16 mouse cellular contexts compared by ENCODE assay signal in genomic region chr10:56879744-56880143, GRCm38 (mm10).
DNase-seq lines count a peak whose midpoint lies in the region; ATAC-seq and TF ChIP-seq lines count a peak whose summit lies in the region.
"Had no signal": no experiment of that assay in that cellular context is flagged by ENCODE, and none has a peak within 500 bp of the region (broad histone marks: within the 10 kb centered on the region; RNA-seq: fewer than 3 reads in every experiment).

No protein-coding gene starts in this region.

- TF ChIP-seq CTCF in bone marrow macrophage, adult 2 months (IDR thresholded peaks at IDR 0.05; ENCODE audit: low read depth, low read length): no peak
- no peak for TF ChIP-seq CTCF in cerebellum, adult 2 months (IDR thresholded peaks at IDR 0.05; ENCODE audit: borderline replicate concordance, insufficient read depth, low read depth, low read length)

- TF ChIP-seq POLR2A in bone marrow macrophage, adult 2 months (IDR thresholded peaks at IDR 0.05; ENCODE audit: borderline replicate concordance, low read depth, low read length): no peak
- TF ChIP-seq POLR2A in cerebellum, adult 2 months (IDR thresholded peaks at IDR 0.05; ENCODE audit: borderline replicate concordance, insufficient read depth, low read length): no peak

- no peaks in the 10 kb centered on the region for H3K27me3 ChIP-seq in cerebellum, adult 2 months (ENCODE audit: control insufficient read depth, insufficient read depth, low read length)
- H3K27me3 ChIP-seq: CH12.LX; hindbrain, embryonic 12.5 days had no signal

- ATAC-seq in hematopoietic stem cell, adult 5-6 weeks (replicated peaks in 1 of 2; ENCODE audit: insufficient read depth in 1 of 2, low FRiP score in 2 of 2, low TSS enrichment in 1 of 2, low read depth in 1 of 2, poor library complexity in 2 of 2, severe bottlenecking in 2 of 2): peak; percentile 92 to 95
- peak; percentile 84 for ATAC-seq in megakaryocyte, adult 5-6 weeks (ENCODE audit: poor library complexity, severe bottlenecking)
- ATAC-seq: forebrain, postnatal 0 days; intestine, postnatal 0 days; lung, postnatal 0 days; Patski had no signal

- H3K27ac ChIP-seq in bone marrow macrophage, adult 2 months (ENCODE audit: insufficient read depth, low read depth, low read length): peak overlapping the region; percentile 71
- H3K27ac ChIP-seq in cerebellum, adult 2 months (ENCODE audit: insufficient read depth, low read length): no peak overlapping the region
- H3K27ac ChIP-seq: hindbrain, embryonic 12.5 days had no signal

- no peak overlapping the region for H3K4me3 ChIP-seq in bone marrow macrophage, adult 2 months (ENCODE audit: insufficient read depth, low read length)
- H3K4me3 ChIP-seq in cerebellum, adult 2 months (replicated peaks; ENCODE audit: insufficient read depth, low read depth, low read length): no peak overlapping the region
- H3K4me3 ChIP-seq: hindbrain, embryonic 12.5 days had no signal

- DNase-seq in gastrocnemius, adult 18-20 months (ENCODE audit: low spot score): peak; percentile 4
- no peak for DNase-seq in gastrocnemius, postnatal 10 days
- DNase-seq in urinary bladder, postnatal 36 days (ENCODE audit: low spot score in 2 of 2): no peak
- DNase-seq in cerebellum, adult 2 months: no peak
- no peak for DNase-seq in kidney, postnatal 10 days
- DNase-seq: forebrain, postnatal 0 days; midbrain, embryonic 14.5 days; thymus, postnatal 25 days had no signal

- 43% methylated on average over 7 of the region's 7 CpGs for WGBS in cerebellum, adult 2 months

- H3K4me1 ChIP-seq in bone marrow macrophage, adult 2 months (ENCODE audit: control insufficient read depth, insufficient read depth, low read length): peaks cover 14% of the 10 kb centered on the region
- peaks cover 17% of the 10 kb centered on the region for H3K4me1 ChIP-seq in cerebellum, adult 2 months (ENCODE audit: control insufficient read depth, insufficient read depth, low read length)
- H3K4me1 ChIP-seq: hindbrain, embryonic 12.5 days had no signal
